Mouse (Mus musculus): ENCODE measurements at regions not wholly inside any gene's neighbourhood (a gene's known extent, or its start where the extent isn't known, plus 50 kb on each side); places are given as distances from the start of the nearest gene placed in this dataset.

DNA sequence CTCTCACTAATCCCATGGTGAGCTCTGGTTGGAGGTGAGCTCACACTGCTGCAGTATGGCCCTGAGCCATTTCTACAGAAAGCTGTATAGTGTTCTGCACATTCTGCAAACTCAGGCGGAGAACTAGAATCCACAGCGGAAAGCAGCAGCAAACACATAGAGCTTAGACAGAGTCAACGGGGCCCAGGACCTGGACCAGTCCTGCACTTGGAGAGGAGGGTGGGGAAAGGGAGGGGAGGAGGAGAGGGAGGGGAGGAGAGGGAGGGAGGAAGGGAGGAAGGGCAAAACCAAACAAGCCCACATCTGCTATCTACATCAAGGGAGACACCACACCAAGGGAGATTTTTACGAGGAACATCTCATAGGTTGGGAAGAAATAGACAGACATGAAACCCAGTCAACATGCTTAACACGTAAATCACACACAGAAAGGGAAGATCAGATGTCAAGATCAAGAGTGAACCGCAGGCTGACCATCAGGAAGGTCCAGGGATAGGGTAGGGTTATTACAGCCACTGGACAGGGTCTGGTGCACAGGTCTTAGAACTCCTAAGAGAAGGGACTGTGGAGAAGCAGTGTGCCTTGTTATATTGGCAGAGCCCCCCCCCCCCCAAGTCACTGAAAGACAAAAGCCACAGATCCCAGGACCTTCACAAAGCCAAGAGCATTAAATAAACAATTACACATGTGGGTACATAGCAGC is 428.2 kb upstream of the Cdh4 start:
- Histone ChIP-seq H3K27ac (ENCODE audit: insufficient read depth, low read depth, low read length) (no peak overlapping the region), H3K4me3 (ENCODE audit: insufficient read depth, low read depth, low read length) (no peak overlapping the region), H3K4me1 (ENCODE audit: control insufficient read depth, insufficient read depth, low read length) (no peaks in the 10 kb centered on the region)
- TF ChIP-seq CTCF (IDR thresholded peaks at IDR 0.05; ENCODE audit: insufficient read depth, low read depth, low read length) = no peak
- no peak for TF ChIP-seq POLR2A (IDR thresholded peaks at IDR 0.05; ENCODE audit: insufficient read depth, low read depth, low read length)
- WGBS = 89% methylated on average over 6 of the region's 6 CpGs

DNA sequence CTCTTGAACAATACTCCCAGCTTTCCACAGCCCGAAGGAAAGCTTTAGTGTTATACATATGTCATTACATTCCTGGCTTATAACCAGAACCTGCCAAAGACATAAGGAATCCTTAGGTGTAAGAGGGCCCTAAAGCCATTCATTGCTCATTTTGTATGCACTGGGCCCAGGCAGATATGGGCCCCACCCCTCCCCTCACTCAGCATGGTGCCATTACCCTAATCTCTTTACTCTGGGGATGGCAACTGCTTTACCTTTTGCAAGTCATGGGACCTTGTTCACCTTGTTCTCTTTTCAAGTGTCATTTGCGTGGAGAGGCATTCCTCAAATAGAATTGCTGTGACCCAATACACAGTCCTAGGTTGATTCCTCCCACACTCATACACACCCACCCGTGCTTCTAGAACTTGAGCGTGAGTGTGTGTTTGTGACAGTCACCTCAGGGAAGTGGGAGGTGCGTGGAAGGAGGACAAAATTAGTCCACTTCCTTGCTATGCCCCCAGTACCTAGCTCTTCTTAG is 419.5 kb upstream of the Cdh4 start:
- TF ChIP-seq CTCF (IDR thresholded peaks at IDR 0.05; ENCODE audit: insufficient read depth, low read depth, low read length) (no peak), POLR2A (IDR thresholded peaks at IDR 0.05; ENCODE audit: insufficient read depth, low read depth, low read length) (no peak)
- WGBS = 71% methylated on average over 5 of the region's 5 CpGs

DNA sequence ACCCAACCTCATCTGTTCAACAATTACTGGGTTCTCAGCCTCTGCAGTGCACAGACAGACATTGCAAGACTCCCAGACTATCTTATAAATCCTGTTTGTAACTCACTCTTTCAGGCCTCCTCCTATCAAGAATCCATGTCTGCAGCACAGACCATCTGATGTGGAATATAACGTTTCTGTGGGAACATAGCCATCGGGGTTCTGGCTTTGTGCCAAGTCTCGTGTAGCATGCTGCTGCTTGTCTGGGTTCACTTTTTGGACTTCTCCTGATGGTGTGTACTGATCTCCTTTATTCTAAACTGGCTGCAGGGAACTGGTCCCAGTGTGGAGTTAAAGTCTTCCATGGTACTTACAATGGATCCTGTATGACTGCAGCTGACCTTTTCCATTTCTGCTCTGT is 418.0 kb upstream of the Cdh4 start:
- Histone ChIP-seq H3K4me1 (ENCODE audit: control insufficient read depth, insufficient read depth, low read length) (peaks cover 2% of the 10 kb centered on the region; the same call in 1 of the 2 replicates), H3K4me3 (ENCODE audit: insufficient read depth, low read depth, low read length) (no peak overlapping the region), H3K27ac (ENCODE audit: insufficient read depth, low read depth, low read length) (no peak overlapping the region)
- TF ChIP-seq POLR2A (IDR thresholded peaks at IDR 0.05; ENCODE audit: insufficient read depth, low read depth, low read length) = no peak
- no peak for TF ChIP-seq CTCF (IDR thresholded peaks at IDR 0.05; ENCODE audit: insufficient read depth, low read depth, low read length)
- 31% methylated on average over 3 of the region's 3 CpGs for WGBS

More for the DNA sequence above, 419.5 kb upstream of the Cdh4 start:
- Histone ChIP-seq H3K4me1 (ENCODE audit: control insufficient read depth, insufficient read depth, low read length) (peaks cover 3% of the 10 kb centered on the region; the same call in 1 of the 2 replicates), H3K27ac (ENCODE audit: insufficient read depth, low read depth, low read length) (no peak overlapping the region), H3K4me3 (ENCODE audit: insufficient read depth, low read depth, low read length) (no peak overlapping the region)

GRCm38 (mm10) chr2:179033171-179033570 is 409.1 kb upstream of the Cdh4 start:
- no peak overlapping the region for H3K27ac ChIP-seq (ENCODE audit: insufficient read depth, low read depth, low read length)
- TF ChIP-seq CTCF (IDR thresholded peaks at IDR 0.05; ENCODE audit: insufficient read depth, low read depth, low read length) (no peak), POLR2A (IDR thresholded peaks at IDR 0.05; ENCODE audit: insufficient read depth, low read depth, low read length) (no peak)
- WGBS = 94% methylated on average over 2 of the region's 2 CpGs
- H3K4me1 ChIP-seq (ENCODE audit: control insufficient read depth, insufficient read depth, low read length) = no peaks in the 10 kb centered on the region
- H3K4me3 ChIP-seq (ENCODE audit: insufficient read depth, low read depth, low read length) = no peak overlapping the region

DNA sequence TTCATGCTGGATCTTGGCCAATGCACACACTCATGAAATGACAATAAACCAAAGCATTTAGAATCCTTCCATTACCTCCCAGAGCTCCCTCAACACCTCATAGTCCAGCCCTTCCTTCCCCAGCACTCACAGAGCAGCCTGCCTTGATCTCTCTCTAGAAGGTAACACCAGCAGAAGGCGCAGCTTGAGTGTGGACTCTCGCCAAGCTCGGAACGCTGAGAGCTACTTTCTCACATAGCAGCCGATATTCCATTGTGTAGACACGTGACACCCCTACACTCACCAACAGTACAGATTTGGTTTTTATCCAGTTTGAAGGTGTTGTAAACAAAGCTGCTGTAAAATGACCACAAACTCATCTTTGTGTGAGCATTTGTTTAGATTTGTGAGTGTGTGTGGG is 406.8 kb upstream of the Cdh4 start:
- 32% methylated on average over 6 of the region's 6 CpGs for WGBS
- H3K4me1 ChIP-seq (ENCODE audit: control insufficient read depth, insufficient read depth, low read length) = 0 out of 2 replicates have a peak, but pooled peaks cover 4% of the 10 kb centered on the region
- TF ChIP-seq CTCF (IDR thresholded peaks at IDR 0.05; ENCODE audit: insufficient read depth, low read depth, low read length) (no peak), POLR2A (IDR thresholded peaks at IDR 0.05; ENCODE audit: insufficient read depth, low read depth, low read length) (no peak)
- H3K27ac ChIP-seq (ENCODE audit: insufficient read depth, low read depth, low read length) = no peak overlapping the region
- no peak overlapping the region for H3K4me3 ChIP-seq (ENCODE audit: insufficient read depth, low read depth, low read length)

DNA sequence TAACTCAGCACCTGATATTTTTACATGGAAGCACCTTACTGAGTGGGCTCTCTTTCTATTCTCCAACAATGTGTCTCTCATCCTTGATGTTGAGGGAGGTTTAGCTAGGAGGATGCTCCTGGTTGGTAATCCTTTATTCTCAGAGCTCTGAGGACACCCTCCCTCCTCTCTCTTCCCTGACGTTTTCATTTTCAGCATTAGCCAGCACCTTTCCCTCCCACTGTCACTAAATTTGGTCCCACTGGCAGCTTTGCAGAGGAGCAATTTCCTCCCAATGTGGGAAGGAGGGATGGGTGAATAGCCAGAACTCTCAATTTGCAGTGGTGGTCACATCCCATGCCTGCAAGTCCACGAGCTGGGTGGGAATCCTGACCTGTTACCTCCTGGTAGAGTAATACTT is 402.5 kb upstream of the Cdh4 start:
- TF ChIP-seq POLR2A (IDR thresholded peaks at IDR 0.05; ENCODE audit: insufficient read depth, low read depth, low read length) = no peak
- no peak overlapping the region for H3K27ac ChIP-seq (ENCODE audit: insufficient read depth, low read depth, low read length)
- no peak overlapping the region for H3K4me3 ChIP-seq (ENCODE audit: insufficient read depth, low read depth, low read length)
- 53% methylated on average over 2 of the region's 2 CpGs for WGBS
- peaks cover 17% of the 10 kb centered on the region; the same call in 1 of the 2 replicates for H3K4me1 ChIP-seq (ENCODE audit: control insufficient read depth, insufficient read depth, low read length)

DNA sequence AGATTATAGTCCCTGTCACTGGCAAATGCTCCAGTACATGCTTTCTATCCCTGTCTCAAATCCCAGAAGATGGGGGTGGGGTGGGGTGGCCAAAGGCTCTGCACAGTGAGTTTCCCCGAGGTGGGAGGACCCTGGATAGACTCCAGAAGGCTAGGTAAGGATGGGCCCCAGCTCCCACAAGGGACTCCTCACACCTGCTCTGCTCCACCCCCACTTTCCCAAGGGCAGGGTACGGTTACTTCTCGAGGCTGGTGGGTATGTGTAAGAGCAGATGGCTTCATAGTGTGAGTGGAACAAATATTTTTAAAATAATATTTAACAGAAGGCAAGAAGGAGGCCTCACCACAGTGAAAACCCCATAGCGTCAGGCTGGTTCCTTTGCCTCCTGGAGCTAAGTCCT is 398.6 kb upstream of the Cdh4 start:
- peaks cover 17% of the 10 kb centered on the region; the same call in 1 of the 2 replicates for H3K4me1 ChIP-seq (ENCODE audit: control insufficient read depth, insufficient read depth, low read length)
- no peak overlapping the region for H3K27ac ChIP-seq (ENCODE audit: insufficient read depth, low read depth, low read length)
- TF ChIP-seq POLR2A (IDR thresholded peaks at IDR 0.05; ENCODE audit: insufficient read depth, low read depth, low read length) (no peak), CTCF (IDR thresholded peaks at IDR 0.05; ENCODE audit: insufficient read depth, low read depth, low read length) (no peak)
- WGBS = 60% methylated on average over 4 of the region's 4 CpGs
- no peak overlapping the region for H3K4me3 ChIP-seq (ENCODE audit: insufficient read depth, low read depth, low read length)

DNA sequence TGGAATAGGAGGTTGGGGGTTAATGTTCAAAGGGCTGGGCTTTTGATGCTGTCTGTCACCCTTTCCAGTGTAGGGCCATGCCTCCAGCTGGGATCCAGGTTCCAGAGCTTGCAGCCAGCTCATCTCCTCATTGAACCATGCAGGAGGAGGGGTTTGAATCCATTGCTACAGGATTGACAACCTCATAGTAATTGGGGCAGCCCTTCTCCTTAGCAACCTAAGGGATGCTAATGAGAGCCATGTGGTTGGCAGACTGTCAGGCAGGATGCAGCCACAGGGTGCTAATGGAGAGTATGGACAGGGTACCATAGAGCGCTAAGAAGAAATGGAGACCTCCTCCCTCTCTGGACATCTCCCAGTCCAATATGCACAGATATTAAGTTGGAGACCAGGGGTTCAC is 396.9 kb upstream of the Cdh4 start:
- no peak overlapping the region for H3K4me3 ChIP-seq (ENCODE audit: insufficient read depth, low read depth, low read length)
- 71% methylated on average over 1 of the region's 1 CpGs for WGBS
- no peak for TF ChIP-seq POLR2A (IDR thresholded peaks at IDR 0.05; ENCODE audit: insufficient read depth, low read depth, low read length)
- no peak for TF ChIP-seq CTCF (IDR thresholded peaks at IDR 0.05; ENCODE audit: insufficient read depth, low read depth, low read length)
- peaks cover 13% of the 10 kb centered on the region; the same call in 1 of the 2 replicates for H3K4me1 ChIP-seq (ENCODE audit: control insufficient read depth, insufficient read depth, low read length)
- H3K27ac ChIP-seq (ENCODE audit: insufficient read depth, low read depth, low read length) = no peak overlapping the region

DNA sequence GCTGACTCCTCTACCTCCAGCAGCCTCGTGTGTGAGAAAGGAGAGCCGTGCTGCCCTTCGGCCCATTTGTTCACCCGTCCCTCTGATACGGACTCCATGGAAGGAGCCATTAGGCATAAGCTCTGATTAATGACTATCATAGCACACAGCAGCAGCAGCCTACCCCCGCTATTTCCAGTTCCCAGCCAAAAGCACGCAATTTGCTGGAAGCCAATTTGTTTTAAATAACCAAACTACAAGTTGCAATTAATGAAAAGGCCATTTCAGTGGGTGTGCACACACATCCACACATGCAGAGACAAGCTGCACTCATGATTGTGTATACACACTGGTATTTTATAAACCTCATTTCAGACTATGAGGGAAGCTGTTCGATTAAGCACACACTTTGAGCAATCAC is 387.8 kb upstream of the Cdh4 start:
- TF ChIP-seq CTCF (IDR thresholded peaks at IDR 0.05; ENCODE audit: insufficient read depth, low read depth, low read length) (no peak), POLR2A (IDR thresholded peaks at IDR 0.05; ENCODE audit: insufficient read depth, low read depth, low read length) (no peak)
- 23% methylated on average over 8 of the region's 8 CpGs for WGBS
- Histone ChIP-seq H3K4me3 (ENCODE audit: insufficient read depth, low read depth, low read length) (no peak overlapping the region), H3K27ac (ENCODE audit: insufficient read depth, low read depth, low read length) (peak overlapping the region; percentile 53), H3K4me1 (ENCODE audit: control insufficient read depth, insufficient read depth, low read length) (peaks cover 8% of the 10 kb centered on the region)
